Mouse (Mus musculus) heart, embryonic 10.5 days (tissue): ENCODE measurements around the gene 2810408A11Rik. TPM values are rescaled to one million over a fixed set of nuclear protein-coding genes. Genes with fewer than 3 reads are reported as not detected.

Experiments
- microRNA-seq: library from miRNA; unstranded; fragments of <30 nt; microRNA quantifications from one replicate; pipeline ENCODE4, GENCODE M21; 2017
- polyA plus RNA-seq: library from polyadenylated mRNA; unstranded; fragments of >200 nt; fragmentation: Nextera tagmentation; extraction: Ambion mirVana; gene quantifications from 2 replicates; pipeline ENCODE4 v1.2.1, GENCODE M21; 2016

The 2810408A11Rik gene
- polyA plus RNA-seq, 1 experiment from 2014 or later: 8.7 TPM

Small RNA genes lying within 50 kb of the gene (microRNA-seq; reads per million reads assigned to microRNA genes)
- gene Mir6924: not detected

Other genes with a start within 250 kb of the 2810408A11Rik start
- gene Sox15, start 245.7 kb downstream of the 2810408A11Rik start, polyA plus RNA-seq: 0.15 TPM in 1 of 2 replicates, not detected in the other
- 62.1 and 63.7 TPM in 2 replicates for gene Mpdu1, start 238.3 kb downstream of the 2810408A11Rik start, polyA plus RNA-seq
- gene Cd68, start 234.8 kb downstream of the 2810408A11Rik start, polyA plus RNA-seq: 2.0 and 4.4 TPM in 2 replicates
- 481 and 586 TPM in 2 replicates for gene Eif4a1, start 228.6 kb downstream of the 2810408A11Rik start, polyA plus RNA-seq
- gene Senp3, start 218.9 kb downstream of the 2810408A11Rik start, polyA plus RNA-seq: 95.3 and 108 TPM in 2 replicates
- gene Tnfsf13, start 215.2 kb downstream of the 2810408A11Rik start, polyA plus RNA-seq: 0.25 TPM in 1 of 2 replicates, not detected in the other
- 3.0 and 4.7 TPM in 2 replicates for gene Tnfsf12, start 205.1 kb downstream of the 2810408A11Rik start, polyA plus RNA-seq
- 1.8 and 2.2 TPM in 2 replicates for gene Tnfsfm13, start 204.9 kb downstream of the 2810408A11Rik start, polyA plus RNA-seq
- gene Polr2a, start 142.3 kb downstream of the 2810408A11Rik start, polyA plus RNA-seq: 24.9 and 29.6 TPM in 2 replicates
- 0.16 TPM in 1 of 2 replicates, not detected in the other for gene Slc35g3, start 139.0 kb downstream of the 2810408A11Rik start, polyA plus RNA-seq
- gene Zbtb4, start 135.1 kb downstream of the 2810408A11Rik start, polyA plus RNA-seq: 1.7 and 2.4 TPM in 2 replicates
- gene Chrnb1, start 105.0 kb downstream of the 2810408A11Rik start, polyA plus RNA-seq: 3.9 and 4.9 TPM in 2 replicates
- 0.97 and 1.1 TPM in 2 replicates for gene Fgf11, start 99.1 kb downstream of the 2810408A11Rik start, polyA plus RNA-seq
- gene Tmem102, start 95.4 kb downstream of the 2810408A11Rik start, polyA plus RNA-seq: 1.5 and 1.8 TPM in 2 replicates
- not detected in 2 replicates for gene Gm39566, start 85.7 kb downstream of the 2810408A11Rik start, polyA plus RNA-seq
- 0.08 TPM in 1 of 2 replicates, not detected in the other for gene Spem2, start 82.5 kb downstream of the 2810408A11Rik start, polyA plus RNA-seq
- gene Spem1, start 78.8 kb downstream of the 2810408A11Rik start, polyA plus RNA-seq: not detected in 2 replicates
- 1.3 and 3.7 TPM in 2 replicates for gene Nlgn2, start 63.2 kb downstream of the 2810408A11Rik start, polyA plus RNA-seq
- 294 and 327 TPM in 2 replicates for gene Tmem256, start 62.5 kb downstream of the 2810408A11Rik start, polyA plus RNA-seq
- gene Plscr3, start 54.6 kb downstream of the 2810408A11Rik start, polyA plus RNA-seq: 72.7 and 74.5 TPM in 2 replicates
- gene Tnk1, start 42.3 kb downstream of the 2810408A11Rik start, polyA plus RNA-seq: 0.28 and 1.2 TPM in 2 replicates
- not detected in 2 replicates for gene Tmem95, start 23.0 kb downstream of the 2810408A11Rik start, polyA plus RNA-seq
- gene Kctd11, start 19.6 kb downstream of the 2810408A11Rik start, polyA plus RNA-seq: 5.0 and 6.2 TPM in 2 replicates
- gene Acap1, start 5.4 kb downstream of the 2810408A11Rik start, polyA plus RNA-seq: 10.6 and 16.2 TPM in 2 replicates
- 8.3 and 12.7 TPM in 2 replicates for gene Neurl4, start 85 bp upstream of the 2810408A11Rik start, polyA plus RNA-seq
- 55.2 and 69.4 TPM in 2 replicates for gene Gps2, start 12.9 kb upstream of the 2810408A11Rik start, polyA plus RNA-seq
- gene Eif5a, start 21.0 kb upstream of the 2810408A11Rik start, polyA plus RNA-seq: 2,011 and 2,470 TPM in 2 replicates
- 1.8 and 2.1 TPM in 2 replicates for gene Ybx2, start 34.8 kb upstream of the 2810408A11Rik start, polyA plus RNA-seq
- gene Slc2a4, start 47.2 kb upstream of the 2810408A11Rik start, polyA plus RNA-seq: 17.8 and 24.1 TPM in 2 replicates
- 4.7 and 22.3 TPM in 2 replicates for gene Cldn7, start 63.8 kb upstream of the 2810408A11Rik start, polyA plus RNA-seq
- gene Ctdnep1, start 80.2 kb upstream of the 2810408A11Rik start, polyA plus RNA-seq: 20.5 and 23.8 TPM in 2 replicates
- 135 and 147 TPM in 2 replicates for gene Elp5, start 81.5 kb upstream of the 2810408A11Rik start, polyA plus RNA-seq
- gene Gabarap, start 90.2 kb upstream of the 2810408A11Rik start, polyA plus RNA-seq: 365 and 379 TPM in 2 replicates
- 51.8 and 73.3 TPM in 2 replicates for gene Phf23, start 94.8 kb upstream of the 2810408A11Rik start, polyA plus RNA-seq
- gene Dvl2, start 99.6 kb upstream of the 2810408A11Rik start, polyA plus RNA-seq: 29.5 and 40.3 TPM in 2 replicates
- gene Acadvl, start 114.4 kb upstream of the 2810408A11Rik start, polyA plus RNA-seq: 79.1 and 102 TPM in 2 replicates
- gene Dlg4, start 116.0 kb upstream of the 2810408A11Rik start, polyA plus RNA-seq: 5.7 and 9.3 TPM in 2 replicates
- gene Asgr1, start 153.1 kb upstream of the 2810408A11Rik start, polyA plus RNA-seq: 0.23 and 0.93 TPM in 2 replicates
- 0.17 and 1.1 TPM in 2 replicates for gene Asgr2, start 191.7 kb upstream of the 2810408A11Rik start, polyA plus RNA-seq
- 0.28 and 0.59 TPM in 2 replicates for gene Mgl2, start 229.3 kb upstream of the 2810408A11Rik start, polyA plus RNA-seq